Mouse (Mus musculus) heart, adult 2 months (tissue): ENCODE measurements at regions not wholly inside any gene's neighbourhood (a gene's known extent, or its start where the extent isn't known, plus 50 kb on each side); places are given as distances from the start of the nearest gene placed in this dataset.

ENCODE experiments used
- DNase-seq, 2 experiments: peaks; one replicate each; pipeline ENCODE4 v3.0.0; 2021
- H3K27ac ChIP-seq: fragments of 200-600 bp; 2 replicates; pipeline ENCODE4 v1.8.1; 2022
- H3K27me3 ChIP-seq: fragments of 200-500 bp; 2 replicates; pipeline ENCODE4 v1.6.1; 2012; ENCODE audit warnings: mild to moderate bottlenecking, low read length, inconsistent platforms, mixed read lengths; ENCODE audit not compliant: control insufficient read depth, insufficient read depth
- H3K36me3 ChIP-seq: fragments of 200-500 bp; 2 replicates; pipeline ENCODE4 v1.6.1; 2012; ENCODE audit warnings: low read length, inconsistent platforms; ENCODE audit not compliant: control insufficient read depth, insufficient read depth
- H3K4me1 ChIP-seq: fragments of 200-500 bp; 2 replicates; pipeline ENCODE4 v1.6.1; 2011; ENCODE audit warnings: low read length; ENCODE audit not compliant: control insufficient read depth, insufficient read depth
- H3K4me3 ChIP-seq: fragments of 200-600 bp; 2 replicates; pipeline ENCODE4 v1.8.1; 2022
- H3K79me2 ChIP-seq: fragments of 200-500 bp; replicated peaks from 2 replicates; pipeline ENCODE4 v1.6.1; 2012; ENCODE audit warnings: mild to moderate bottlenecking, inconsistent platforms, low read length, moderate library complexity, mixed read lengths; ENCODE audit not compliant: control insufficient read depth, insufficient read depth
- H3K9ac ChIP-seq: fragments of 200-500 bp; 2 replicates; pipeline ENCODE4 v1.6.1; 2012; ENCODE audit warnings: low read depth, mild to moderate bottlenecking, control low read depth, inconsistent platforms, low read length, mixed read lengths
- CTCF ChIP-seq: fragments of 200-600 bp; IDR thresholded peaks from 2 replicates; pipeline ENCODE4 v1.8.1; 2022; ENCODE audit warnings: antibody characterized with exemption, mild to moderate bottlenecking, moderate library complexity
- EP300 ChIP-seq: fragments of 200-500 bp; IDR thresholded peaks from 2 replicates; pipeline ENCODE4 v1.6.1; 2011; ENCODE audit warnings: low read depth, low read length, control low read depth; ENCODE audit not compliant: insufficient read depth
- POLR2A ChIP-seq: fragments of 200-500 bp; IDR thresholded peaks from 2 replicates; pipeline ENCODE4 v1.6.1; 2011; ENCODE audit warnings: mild to moderate bottlenecking, low read depth, low read length, control low read depth; ENCODE audit not compliant: insufficient read depth
- WGBS: fragments of 180-500 bp; shearing (Covaris S2); methylation state at CpG from one replicate; pipeline ENCODE4 v1.1.7; 2018; 5-methylcytosine and 5-hydroxymethylcytosine counted together
- intact Hi-C: fragments of 180-260 bp; cut with DNase I; formaldehyde crosslinking; loops from one replicate; pipeline ENCODE4 v1.15.1; 2025

- no peaks in the 10 kb centered on the region for H3K4me1 ChIP-seq
- no peak for TF ChIP-seq POLR2A
- no peak for TF ChIP-seq EP300
- TF ChIP-seq CTCF = no peak
- no peak for DNase-seq
- H3K4me3 ChIP-seq = no peak overlapping the region
- H3K36me3 ChIP-seq = no peaks in the 10 kb centered on the region
- 60% methylated on average over 5 of the region's 5 CpGs for WGBS
- no peak overlapping the region for H3K9ac ChIP-seq
- intact Hi-C loops = no loop called here
- H3K27ac ChIP-seq = no peak overlapping the region
- H3K27me3 ChIP-seq = no peaks in the 10 kb centered on the region
- no peaks in the 10 kb centered on the region for H3K79me2 ChIP-seq
These were observed 216.3 kb upstream of the A1bg start for GRCm38 (mm10) chr15:61139151-61139550.

- Histone ChIP-seq H3K9ac (no peak overlapping the region), H3K36me3 (no peaks in the 10 kb centered on the region), H3K27me3 (no peaks in the 10 kb centered on the region), H3K4me1 (no peaks in the 10 kb centered on the region), H3K4me3 (no peak overlapping the region), H3K79me2 (no peaks in the 10 kb centered on the region), H3K27ac (no peak overlapping the region)
- TF ChIP-seq CTCF (no peak), POLR2A (no peak), EP300 (no peak)
- 80% methylated on average over 2 of the region's 2 CpGs for WGBS
- no peak for DNase-seq
- intact Hi-C loops = no loop called here
These were observed 214.0 kb upstream of the A1bg start for GRCm38 (mm10) chr15:61136781-61137180.

GRCm38 (mm10) chr15:61133316-61133715, 210.5 kb upstream of the A1bg start:
- Histone ChIP-seq H3K27ac (no peak overlapping the region), H3K79me2 (no peaks in the 10 kb centered on the region), H3K4me3 (no peak overlapping the region), H3K36me3 (no peaks in the 10 kb centered on the region), H3K27me3 (no peaks in the 10 kb centered on the region; the same call in 1 of the 2 replicates), H3K4me1 (no peaks in the 10 kb centered on the region), H3K9ac (no peak overlapping the region)
- no peak for DNase-seq
- TF ChIP-seq EP300 (no peak), CTCF (no peak)
- intact Hi-C loops = no loop called here
- WGBS = 92% methylated on average over 1 of the region's 1 CpGs

DNA sequence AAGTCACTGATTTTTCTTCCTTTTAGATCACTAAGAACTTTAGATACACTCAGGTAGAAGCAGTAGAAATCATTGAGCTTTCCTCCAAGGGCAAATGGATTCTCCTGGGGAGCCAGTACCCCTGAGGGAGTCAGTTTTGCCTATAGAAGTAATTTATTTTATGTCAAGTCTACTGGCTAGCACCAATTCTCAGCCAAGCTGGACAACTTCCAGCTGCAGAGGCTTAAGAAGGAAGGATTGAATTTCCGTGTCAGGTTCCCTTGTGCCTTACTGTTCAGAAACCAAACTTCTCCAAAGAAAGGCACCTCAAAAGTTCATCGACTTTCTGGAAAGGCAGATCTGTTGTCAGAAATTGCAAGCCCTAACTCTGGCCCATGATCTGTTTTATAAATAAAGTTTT, 205.2 kb upstream of the A1bg start:
- no peak for DNase-seq
- H3K4me1 ChIP-seq = no peaks in the 10 kb centered on the region
- no peak overlapping the region for H3K27ac ChIP-seq
- H3K9ac ChIP-seq = no peak overlapping the region
- TF ChIP-seq EP300 (no peak), POLR2A (no peak), CTCF (no peak)
- H3K4me3 ChIP-seq = no peak overlapping the region
- WGBS = 69% methylated on average over 2 of the region's 2 CpGs
- H3K27me3 ChIP-seq = no peaks in the 10 kb centered on the region; the same call in 1 of the 2 replicates
- intact Hi-C loops = no loop called here
- H3K79me2 ChIP-seq = no peaks in the 10 kb centered on the region
- H3K36me3 ChIP-seq = no peaks in the 10 kb centered on the region

GRCm38 (mm10) chr15:61127130-61127529, 204.3 kb upstream of the A1bg start:
- Histone ChIP-seq H3K36me3 (no peaks in the 10 kb centered on the region), H3K27ac (no peak overlapping the region), H3K79me2 (no peaks in the 10 kb centered on the region), H3K4me1 (no peaks in the 10 kb centered on the region), H3K27me3 (no peaks in the 10 kb centered on the region; the same call in 1 of the 2 replicates), H3K9ac (no peak overlapping the region), H3K4me3 (no peak overlapping the region)
- no peak for DNase-seq
- intact Hi-C loops = no loop called here
- TF ChIP-seq EP300 (no peak), POLR2A (no peak), CTCF (no peak)

DNA sequence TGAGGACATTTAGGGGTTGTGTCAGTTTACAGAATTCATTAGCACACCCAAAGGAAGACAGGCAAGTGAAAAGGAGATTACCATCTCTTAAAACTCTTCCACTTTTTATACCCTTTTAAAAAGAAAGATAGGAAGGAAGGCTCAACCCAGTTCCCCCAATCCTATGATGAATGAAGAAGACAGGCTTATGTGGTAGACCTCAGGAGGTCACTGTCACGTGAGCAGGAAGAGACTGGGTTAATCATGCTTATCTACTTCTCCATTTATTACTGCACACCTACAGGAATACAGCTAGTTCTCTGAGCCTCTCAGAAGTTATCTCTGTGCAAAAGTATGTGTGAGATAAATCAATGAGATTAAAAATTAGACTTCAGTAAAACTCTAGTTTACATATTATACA, 194.1 kb upstream of the A1bg start:
- Histone ChIP-seq H3K27ac (no peak overlapping the region), H3K4me3 (no peak overlapping the region), H3K27me3 (no peaks in the 10 kb centered on the region), H3K4me1 (no peaks in the 10 kb centered on the region), H3K79me2 (no peaks in the 10 kb centered on the region), H3K36me3 (no peaks in the 10 kb centered on the region), H3K9ac (no peak overlapping the region)
- no peak for TF ChIP-seq CTCF
- no peak for TF ChIP-seq EP300
- TF ChIP-seq POLR2A = no peak
- DNase-seq = no peak
- intact Hi-C loops = no loop called here
- WGBS = 54% methylated on average over 1 of the region's 1 CpGs
